Mouse (Mus musculus): ENCODE measurements at regions not wholly inside any gene's neighbourhood (a gene's known extent, or its start where the extent isn't known, plus 50 kb on each side); places are given as distances from the start of the nearest gene placed in this dataset.

DNA sequence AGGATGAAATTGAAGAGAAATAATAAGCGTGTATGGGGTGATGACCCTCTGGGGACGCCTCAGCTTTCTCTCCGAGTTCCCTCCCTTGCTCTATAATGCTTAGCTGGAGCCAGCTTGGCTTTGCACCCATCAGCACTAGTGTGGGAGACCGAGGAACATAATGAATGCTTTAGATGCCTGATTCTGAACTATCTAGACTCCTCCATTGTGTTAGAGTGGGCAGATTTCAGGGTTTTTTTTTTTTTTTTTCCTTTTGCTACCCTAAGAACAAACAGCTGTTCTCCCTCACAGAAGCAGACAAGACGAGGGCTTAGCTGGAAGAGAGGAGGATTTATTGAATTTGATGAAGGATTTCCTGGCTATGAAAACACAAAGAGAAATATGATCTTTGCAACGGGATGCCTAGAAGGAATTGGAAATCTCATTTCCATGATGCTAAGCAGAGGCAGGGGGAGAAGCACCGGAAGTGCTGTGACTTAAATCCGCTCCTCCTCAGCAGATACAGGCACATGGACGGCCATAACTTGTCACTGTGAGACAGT lies 390.4 kb upstream of the Auts2 start:
- TF ChIP-seq CTCF (IDR thresholded peaks at IDR 0.05; ENCODE audit: extremely low read depth, insufficient read depth, insufficient read length, insufficient replicate concordance) (no peak), POLR2A (IDR thresholded peaks at IDR 0.05; ENCODE audit: low read depth, low read length) (no peak)
